Mouse (Mus musculus) monocyte, adult 5-6 weeks (primary cell): ENCODE measurements around the gene Gp5. TPM values are rescaled to one million over a fixed set of nuclear protein-coding genes. Genes with fewer than 3 reads are reported as not detected.

Experiments used
- ATAC-seq: fragments of 153-309, 156-312 bp; replicated peaks from 2 replicates; pipeline ENCODE4 v1.8.0; 2017; ENCODE audit warnings: mild to moderate bottlenecking; ENCODE audit not compliant: low TSS enrichment, insufficient number of reproducible peaks, severe bottlenecking, poor library complexity, low FRiP score
- total RNA-seq: library from RNA; stranded (forward); fragments of 200-1000, 200-491, 200-594 nt; gene quantifications from 3 replicates; pipeline ENCODE4 v1.2.3, GENCODE M21; 2017

The Gp5 gene
- total RNA-seq, 1 experiment from 2014 or later = 1.1 TPM

DNA sequence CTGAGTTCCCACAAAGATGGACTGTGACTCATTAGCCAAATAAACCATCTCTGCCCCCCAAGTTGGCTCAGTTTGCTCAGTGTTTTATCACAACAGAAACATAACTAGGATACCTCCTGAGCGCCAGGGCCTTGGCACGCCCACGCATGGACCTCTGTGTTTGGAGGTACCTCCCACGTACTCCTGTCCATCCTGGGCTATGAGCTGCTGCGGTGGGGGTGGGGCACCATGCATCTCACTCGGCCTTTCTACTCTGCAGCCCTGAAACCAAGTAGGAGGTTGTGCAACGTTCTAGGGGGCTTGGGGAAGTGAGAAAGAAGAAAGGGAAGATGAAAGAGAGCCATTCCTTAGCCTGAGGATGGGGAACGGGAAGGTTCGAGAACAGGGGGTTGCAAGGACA lies 52.9 kb downstream of the Gp5 start:
- no peak for ATAC-seq

Other genes starting within 250 kb of the Gp5 start
- gene Hes1, start 246.4 kb downstream of the Gp5 start, total RNA-seq = 71.3 to 116 TPM (median 105 TPM) in 3 replicates
- gene Cpn2, start 43.3 kb downstream of the Gp5 start, total RNA-seq = 0.32 TPM in 1 of 3 replicates, not detected in the others
- gene Lrrc15, start 27.5 kb downstream of the Gp5 start, total RNA-seq = 0.19 TPM in 1 of 3 replicates, not detected in the others
- gene Atp13a3, start 95.2 kb upstream of the Gp5 start, total RNA-seq = 54.6 to 83.2 TPM (median 70.1 TPM) in 3 replicates
- gene Tmem44, start 240.1 kb upstream of the Gp5 start, total RNA-seq = 0.11 TPM in 1 of 3 replicates, not detected in the others